ENCODE assay signal across 8 mouse cellular contexts in genomic region chr15:78320825-78321496, GRCm38 (mm10). TPM values are rescaled to one million over a fixed set of nuclear protein-coding genes. Genes with fewer than 3 reads are reported as not detected.
A peak's percentile ranks its signal among the peaks of the same experiment; 100 is the strongest.
DNase-seq lines count a peak whose midpoint lies in the region; ATAC-seq lines count a peak whose summit lies in the region.

No protein-coding gene starts in this region.

- H3K9me3 ChIP-seq in forebrain, embryonic 11.5 days (ENCODE audit: control insufficient read depth, low read length), result no peaks in the 10 kb centered on the region
- H3K9me3 ChIP-seq in forebrain, embryonic 12.5 days, result no peaks in the 10 kb centered on the region
- no peaks in the 10 kb centered on the region for H3K9me3 ChIP-seq in intestine, embryonic 16.5 days (ENCODE audit: control insufficient read depth, low read length)

- WGBS in forebrain, embryonic 11.5 days, result 27% methylated on average over 5 of the region's 5 CpGs
- 22% methylated on average over 5 of the region's 5 CpGs for WGBS in forebrain, embryonic 12.5 days
- 9% methylated on average over 5 of the region's 5 CpGs for WGBS in intestine, embryonic 16.5 days

- H3K4me2 ChIP-seq in forebrain, embryonic 11.5 days (ENCODE audit: low read depth, low read length, severe bottlenecking), result no peak overlapping the region
- no peak overlapping the region for H3K4me2 ChIP-seq in forebrain, embryonic 12.5 days
- H3K4me2 ChIP-seq in intestine, embryonic 16.5 days (ENCODE audit: low read depth, low read length), result no peak overlapping the region

- no peak overlapping the region for H3K4me3 ChIP-seq in forebrain, embryonic 11.5 days (ENCODE audit: low read depth, low read length)
- H3K4me3 ChIP-seq in forebrain, embryonic 12.5 days (replicated peaks), result no peak overlapping the region
- no peak overlapping the region for H3K4me3 ChIP-seq in intestine, embryonic 16.5 days (ENCODE audit: low read length)

- intact Hi-C loops in left cerebral cortex, postnatal 25 days (cut with DNase I), result loop anchor here (5.0 kb wide), 1 partner anchor 64 kb away; no protein-coding TSS in a partner anchor

- no peaks in the 10 kb centered on the region for H3K36me3 ChIP-seq in forebrain, embryonic 11.5 days (ENCODE audit: control insufficient read depth, insufficient read depth, low read length)
- no peaks in the 10 kb centered on the region for H3K36me3 ChIP-seq in forebrain, embryonic 12.5 days (replicated peaks)
- H3K36me3 ChIP-seq in intestine, embryonic 16.5 days (ENCODE audit: control insufficient read depth, insufficient read depth, low read length), result no peaks in the 10 kb centered on the region

- H3K4me1 ChIP-seq in forebrain, embryonic 11.5 days (replicated peaks; ENCODE audit: control insufficient read depth, insufficient read depth, low read length), result no peaks in the 10 kb centered on the region
- no peaks in the 10 kb centered on the region for H3K4me1 ChIP-seq in forebrain, embryonic 12.5 days
- no peaks in the 10 kb centered on the region for H3K4me1 ChIP-seq in intestine, embryonic 16.5 days (ENCODE audit: control insufficient read depth, insufficient read depth, low read length)

- H3K27me3 ChIP-seq in forebrain, embryonic 11.5 days (ENCODE audit: control insufficient read depth, insufficient read depth, low read length), result no peaks in the 10 kb centered on the region
- no peaks in the 10 kb centered on the region for H3K27me3 ChIP-seq in forebrain, embryonic 12.5 days
- H3K27me3 ChIP-seq in intestine, embryonic 16.5 days (replicated peaks; ENCODE audit: control insufficient read depth, insufficient read depth, low read length), result no peaks in the 10 kb centered on the region

- peak; percentile 75 for DNase-seq in forebrain, embryonic 11.5 days (ENCODE audit: low spot score)
- peak; percentile 23 for DNase-seq in cerebellum, adult 9-10 months
- peak; percentile 83 for DNase-seq in gastrocnemius, postnatal 10 days
- peak; percentile 69 to 71 for DNase-seq in left cerebral cortex, postnatal 25 days (ENCODE audit: low spot score in 2 of 2)
- DNase-seq in mesoderm, embryonic 11.5 days (ENCODE audit: low read depth, low spot score), result peak; percentile 67
- peak; percentile 68 to 75 for DNase-seq in spleen, postnatal 36 days (ENCODE audit: low spot score in 2 of 2)

- no peak for ATAC-seq in forebrain, embryonic 11.5 days (replicated peaks; ENCODE audit: low FRiP score)
- ATAC-seq in forebrain, embryonic 12.5 days (ENCODE audit: low FRiP score), result no peak
- peak; percentile 71; the same call in 1 of the 2 replicates for ATAC-seq in intestine, embryonic 16.5 days

- H3K9ac ChIP-seq in forebrain, embryonic 11.5 days (ENCODE audit: low read length), result no peak overlapping the region
- H3K9ac ChIP-seq in forebrain, embryonic 12.5 days, result no peak overlapping the region
- H3K9ac ChIP-seq in intestine, embryonic 16.5 days (ENCODE audit: low read depth, low read length), result no peak overlapping the region

- no peak overlapping the region for H3K27ac ChIP-seq in forebrain, embryonic 11.5 days (ENCODE audit: low read depth, low read length)
- H3K27ac ChIP-seq in forebrain, embryonic 12.5 days, result no peak overlapping the region
- H3K27ac ChIP-seq in intestine, embryonic 16.5 days (ENCODE audit: low read length), result no peak overlapping the region

RNA-seq across cellular contexts. Expression of gene Csf2rb, which starts 4.6 kb away (rescaled TPM):
- 1.7 and 2.2 TPM in 2 replicates for polyA plus RNA-seq in forebrain, embryonic 11.5 days (2014; fragmentation: Nextera tagmentation; extraction: Ambion mirVana)
- 0.90 and 0.91 TPM in 2 replicates for polyA plus RNA-seq in forebrain, embryonic 12.5 days (2016; fragmentation: Nextera tagmentation; extraction: Ambion mirVana)
- 1 to 10 TPM; 4.0 to 4.4 TPM for total RNA-seq in gastrocnemius, postnatal 10 days (2021)
- polyA plus RNA-seq in intestine, embryonic 16.5 days (2015; fragmentation: Nextera tagmentation; extraction: Ambion mirVana), result 2.1 and 2.4 TPM in 2 replicates
- total RNA-seq in left cerebral cortex, postnatal 25 days (2021), result 1 to 10 TPM in 1 of 2 experiments, under 1 TPM in 1; 0.89 to 2.5 TPM

RNA-seq across cellular contexts. Expression of gene Csf2rb2, which starts 15.4 kb away (rescaled TPM):
- polyA plus RNA-seq in forebrain, embryonic 11.5 days (2014; fragmentation: Nextera tagmentation; extraction: Ambion mirVana), result 0.17 and 0.40 TPM in 2 replicates
- polyA plus RNA-seq in forebrain, embryonic 12.5 days (2016; fragmentation: Nextera tagmentation; extraction: Ambion mirVana), result 0.10 and 0.20 TPM in 2 replicates
- total RNA-seq in gastrocnemius, postnatal 10 days (2021), result 1 to 10 TPM; 2.3 to 2.4 TPM
- polyA plus RNA-seq in intestine, embryonic 16.5 days (2015; fragmentation: Nextera tagmentation; extraction: Ambion mirVana), result 0.24 and 0.32 TPM in 2 replicates
- under 1 TPM; 0.60 to 0.69 TPM for total RNA-seq in left cerebral cortex, postnatal 25 days (2021)

Comparison
In these comparisons a context has a peak if more than half of its experiments do, and no peak if none do; other contexts are left out.
1. DNase-seq: peak in every context shown above with its lines; median percentile 83 in gastrocnemius, postnatal 10 days; 75 in forebrain, embryonic 11.5 days; 72 in spleen, postnatal 36 days; 70 in left cerebral cortex, postnatal 25 days; 67 in mesoderm, embryonic 11.5 days; 23 in cerebellum, adult 9-10 months.